Mouse (Mus musculus): ENCODE measurements around the gene Hcar1. TPM values are rescaled to one million over a fixed set of nuclear protein-coding genes. Genes with fewer than 3 reads are reported as not detected.

The Hcar1 gene
- polyA plus RNA-seq (2015; fragmentation: Nextera tagmentation; extraction: Ambion mirVana): 6.1 and 6.3 TPM in 2 replicates

GRCm38 (mm10) chr5:123879928-123880327, at the start of gene Hcar1:
TSS of gene Hcar1 (minus strand) at chr5:123880020.
- 15% methylated on average over 12 of the region's 12 CpGs for WGBS
- Histone ChIP-seq H3K27ac (ENCODE audit: low read length) (peak within 1 kb of the TSS; percentile 69), H3K9ac (ENCODE audit: low read length) (peak within 1 kb of the TSS; percentile 58), H3K9me3 (replicated peaks; ENCODE audit: control insufficient read depth, low read length) (no peaks in the 10 kb centered on the region), H3K4me3 (replicated peaks; ENCODE audit: low read length) (peak within 1 kb of the TSS; percentile 30), H3K4me2 (ENCODE audit: low read depth, low read length) (peak within 1 kb of the TSS; percentile 44), H3K36me3 (ENCODE audit: control insufficient read depth, insufficient read depth, low read length) (no peaks in the 10 kb centered on the region), H3K27me3 (ENCODE audit: control insufficient read depth, insufficient read depth, low read length) (no peaks in the 10 kb centered on the region), H3K4me1 (ENCODE audit: control insufficient read depth, insufficient read depth, low read length) (peaks cover 22% of the 10 kb centered on the region)
- peak; percentile 85 for ATAC-seq (ENCODE audit: insufficient read depth, low FRiP score)

- Histone ChIP-seq H3K4me3 (replicated peaks; ENCODE audit: low read length) (no peak within 1 kb of the TSS), H3K36me3 (ENCODE audit: control insufficient read depth, insufficient read depth, low read length) (peaks cover 17% of the 10 kb centered on the region; the same call in 1 of the 2 replicates), H3K27me3 (ENCODE audit: control insufficient read depth, insufficient read depth, low read length) (no peaks in the 10 kb centered on the region), H3K4me1 (ENCODE audit: control insufficient read depth, insufficient read depth, low read length) (peaks cover 4% of the 10 kb centered on the region; the same call in 1 of the 2 replicates), H3K9ac (ENCODE audit: low read length) (no peak within 1 kb of the TSS), H3K9me3 (replicated peaks; ENCODE audit: control insufficient read depth, low read length) (no peaks in the 10 kb centered on the region), H3K27ac (ENCODE audit: low read length) (no peak within 1 kb of the TSS), H3K4me2 (ENCODE audit: low read depth, low read length) (no peak within 1 kb of the TSS)
- no peak for ATAC-seq (ENCODE audit: insufficient read depth, low FRiP score)
- WGBS: 92% methylated on average over 9 of the region's 9 CpGs
Measured at GRCm38 (mm10) chr5:123927118-123927517, 47.3 kb upstream of the Hcar1 start, which contains the start of gene Gm43518. TSS of gene Gm43518 (plus strand) at chr5:123927418.

- Histone ChIP-seq H3K4me1 (ENCODE audit: control insufficient read depth, insufficient read depth, low read length) (no peaks in the 10 kb centered on the region), H3K27me3 (ENCODE audit: control insufficient read depth, insufficient read depth, low read length) (no peaks in the 10 kb centered on the region), H3K4me3 (replicated peaks; ENCODE audit: low read length) (no peak overlapping the region), H3K27ac (ENCODE audit: low read length) (no peak overlapping the region), H3K36me3 (ENCODE audit: control insufficient read depth, insufficient read depth, low read length) (peaks cover 18% of the 10 kb centered on the region), H3K4me2 (ENCODE audit: low read depth, low read length) (no peak overlapping the region), H3K9ac (ENCODE audit: low read length) (no peak overlapping the region), H3K9me3 (replicated peaks; ENCODE audit: control insufficient read depth, low read length) (no peaks in the 10 kb centered on the region)
- WGBS: 92% methylated on average over 6 of the region's 6 CpGs
- ATAC-seq (ENCODE audit: insufficient read depth, low FRiP score): no peak
Measured at GRCm38 (mm10) chr5:123922112-123922511, 42.3 kb upstream of the Hcar1 start.

- Histone ChIP-seq H3K27ac (ENCODE audit: low read length) (no peak overlapping the region), H3K27me3 (ENCODE audit: control insufficient read depth, insufficient read depth, low read length) (no peaks in the 10 kb centered on the region), H3K4me3 (replicated peaks; ENCODE audit: low read length) (no peak overlapping the region), H3K4me1 (ENCODE audit: control insufficient read depth, insufficient read depth, low read length) (no peaks in the 10 kb centered on the region), H3K9ac (ENCODE audit: low read length) (no peak overlapping the region), H3K36me3 (ENCODE audit: control insufficient read depth, insufficient read depth, low read length) (peaks cover 15% of the 10 kb centered on the region), H3K9me3 (replicated peaks; ENCODE audit: control insufficient read depth, low read length) (no peaks in the 10 kb centered on the region), H3K4me2 (ENCODE audit: low read depth, low read length) (no peak overlapping the region)
- WGBS: 85% methylated on average over 3 of the region's 3 CpGs
- no peak for ATAC-seq (ENCODE audit: insufficient read depth, low FRiP score)
Measured at GRCm38 (mm10) chr5:123914852-123915251, 35.0 kb upstream of the Hcar1 start.

GRCm38 (mm10) chr5:123907631-123907977, 27.8 kb upstream of the Hcar1 start:
- Histone ChIP-seq H3K4me1 (ENCODE audit: control insufficient read depth, insufficient read depth, low read length) (peaks cover 16% of the 10 kb centered on the region), H3K4me2 (ENCODE audit: low read depth, low read length) (peak overlapping the region; percentile 94), H3K27me3 (ENCODE audit: control insufficient read depth, insufficient read depth, low read length) (no peaks in the 10 kb centered on the region), H3K9ac (ENCODE audit: low read length) (peak overlapping the region; percentile 94), H3K27ac (ENCODE audit: low read length) (peak overlapping the region; percentile 83), H3K36me3 (ENCODE audit: control insufficient read depth, insufficient read depth, low read length) (0 out of 2 replicates have a peak, but pooled peaks cover 9% of the 10 kb centered on the region), H3K9me3 (replicated peaks; ENCODE audit: control insufficient read depth, low read length) (no peaks in the 10 kb centered on the region), H3K4me3 (replicated peaks; ENCODE audit: low read length) (peak overlapping the region; percentile 82)
- ATAC-seq (ENCODE audit: insufficient read depth, low FRiP score): no peak
- WGBS: 2% methylated on average over 10 of the region's 10 CpGs

GRCm38 (mm10) chr5:123906976-123907630, 27.3 kb upstream of the Hcar1 start, which contains the start of gene Denr:
TSS of gene Denr (plus strand) at chr5:123907175.
- Histone ChIP-seq H3K27ac (ENCODE audit: low read length) (peak within 1 kb of the TSS; percentile 83), H3K9me3 (replicated peaks; ENCODE audit: control insufficient read depth, low read length) (no peaks in the 10 kb centered on the region), H3K36me3 (ENCODE audit: control insufficient read depth, insufficient read depth, low read length) (0 out of 2 replicates have a peak, but pooled peaks cover 9% of the 10 kb centered on the region), H3K9ac (ENCODE audit: low read length) (peak within 1 kb of the TSS; percentile 94), H3K4me3 (replicated peaks; ENCODE audit: low read length) (peak within 1 kb of the TSS; percentile 82), H3K27me3 (ENCODE audit: control insufficient read depth, insufficient read depth, low read length) (no peaks in the 10 kb centered on the region), H3K4me2 (ENCODE audit: low read depth, low read length) (peak within 1 kb of the TSS; percentile 94), H3K4me1 (ENCODE audit: control insufficient read depth, insufficient read depth, low read length) (peaks cover 16% of the 10 kb centered on the region)
- peak; percentile 96 for ATAC-seq (ENCODE audit: insufficient read depth, low FRiP score)
- under 1% methylated on average over 59 of the region's 61 CpGs for WGBS

GRCm38 (mm10) chr5:123906146-123906975, 26.5 kb upstream of the Hcar1 start:
- Histone ChIP-seq H3K36me3 (ENCODE audit: control insufficient read depth, insufficient read depth, low read length) (0 out of 2 replicates have a peak, but pooled peaks cover 6% of the 10 kb centered on the region), H3K9me3 (replicated peaks; ENCODE audit: control insufficient read depth, low read length) (no peaks in the 10 kb centered on the region), H3K4me2 (ENCODE audit: low read depth, low read length) (peak overlapping the region; percentile 41), H3K9ac (ENCODE audit: low read length) (peak overlapping the region; percentile 4; the same call in 1 of the 2 replicates), H3K4me1 (ENCODE audit: control insufficient read depth, insufficient read depth, low read length) (peaks cover 16% of the 10 kb centered on the region), H3K27me3 (ENCODE audit: control insufficient read depth, insufficient read depth, low read length) (no peaks in the 10 kb centered on the region), H3K4me3 (replicated peaks; ENCODE audit: low read length) (peak overlapping the region; percentile 82), H3K27ac (ENCODE audit: low read length) (no peak overlapping the region)
- 71% methylated on average over 17 of the region's 17 CpGs for WGBS
- no peak for ATAC-seq (ENCODE audit: insufficient read depth, low FRiP score)

GRCm38 (mm10) chr5:123904059-123904672, 24.3 kb upstream of the Hcar1 start:
- H3K4me3 ChIP-seq (replicated peaks; ENCODE audit: low read length): no peak overlapping the region
- H3K4me1 ChIP-seq (ENCODE audit: control insufficient read depth, insufficient read depth, low read length): peaks cover 16% of the 10 kb centered on the region
- ATAC-seq (ENCODE audit: insufficient read depth, low FRiP score): no peak
- no peaks in the 10 kb centered on the region for H3K27me3 ChIP-seq (ENCODE audit: control insufficient read depth, insufficient read depth, low read length)
- 0 out of 2 replicates have a peak, but pooled peaks cover 6% of the 10 kb centered on the region for H3K36me3 ChIP-seq (ENCODE audit: control insufficient read depth, insufficient read depth, low read length)
- H3K27ac ChIP-seq (ENCODE audit: low read length): no peak overlapping the region
- no peaks in the 10 kb centered on the region for H3K9me3 ChIP-seq (replicated peaks; ENCODE audit: control insufficient read depth, low read length)
- H3K4me2 ChIP-seq (ENCODE audit: low read depth, low read length): no peak overlapping the region
- H3K9ac ChIP-seq (ENCODE audit: low read length): no peak overlapping the region
- WGBS: 64% methylated on average over 11 of the region's 11 CpGs
